Mouse (Mus musculus): ENCODE data around the gene Cdk6. TPM values are rescaled to one million over a fixed set of nuclear protein-coding genes. Genes with fewer than 3 reads are reported as not detected.

The Cdk6 gene
- polyA plus RNA-seq, 1 experiment from 2014 or later, result 51.2 TPM

DNA sequence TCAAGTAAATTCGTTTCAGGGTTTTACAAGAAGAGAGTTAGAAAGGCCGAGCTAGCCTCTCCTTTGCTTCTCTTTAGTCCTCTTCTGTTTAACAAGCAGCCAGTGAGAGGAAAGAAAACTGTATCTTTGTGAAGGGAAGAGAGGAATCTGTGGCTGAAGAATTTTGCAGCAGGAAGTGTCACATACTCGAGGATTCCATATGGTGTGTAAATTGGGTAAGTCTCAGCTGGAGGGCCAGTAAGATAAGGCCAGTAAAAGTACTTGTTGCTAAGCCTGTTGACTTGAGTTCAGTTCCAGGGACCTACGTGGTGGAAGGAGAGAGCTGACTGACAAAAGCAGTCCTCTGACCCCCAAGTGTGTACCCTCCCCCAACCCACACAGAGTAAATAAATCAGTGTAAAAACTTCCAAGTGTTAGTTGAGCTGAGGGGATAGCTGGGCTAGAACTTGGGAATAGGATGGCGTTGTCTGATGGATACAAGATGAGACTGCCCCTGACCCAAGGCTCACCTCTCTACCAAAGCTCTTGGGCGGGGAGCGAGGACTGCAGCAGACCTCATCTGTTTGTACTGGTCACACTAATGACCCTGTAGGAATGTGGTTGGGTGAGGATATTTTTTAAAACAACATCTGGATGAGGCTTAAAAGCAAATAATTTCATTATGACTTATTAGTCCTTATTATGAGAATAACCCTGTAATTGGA, 145.4 kb downstream of the Cdk6 start:
- Histone ChIP-seq H3K9ac (ENCODE audit: low read depth, low read length) (no peak overlapping the region), H3K4me1 (replicated peaks; ENCODE audit: control insufficient read depth, insufficient read depth, low read length) (peaks cover 7% of the 10 kb centered on the region; the same call in 1 of the 2 replicates), H3K4me2 (no peak overlapping the region), H3K36me3 (ENCODE audit: control insufficient read depth, insufficient read depth, low read length) (no peaks in the 10 kb centered on the region), H3K4me3 (ENCODE audit: low read depth, low read length) (no peak overlapping the region), H3K27me3 (replicated peaks; ENCODE audit: control insufficient read depth, insufficient read depth, low read length) (no peaks in the 10 kb centered on the region), H3K27ac (ENCODE audit: low read depth, low read length) (no peak overlapping the region), H3K9me3 (ENCODE audit: control insufficient read depth, low read length) (no peaks in the 10 kb centered on the region)
- ATAC-seq (replicated peaks; ENCODE audit: low FRiP score) (no peak), DNase-seq (ENCODE audit: low spot score) (no peak)
- 58% methylated on average over 7 of the region's 7 CpGs for WGBS

DNA sequence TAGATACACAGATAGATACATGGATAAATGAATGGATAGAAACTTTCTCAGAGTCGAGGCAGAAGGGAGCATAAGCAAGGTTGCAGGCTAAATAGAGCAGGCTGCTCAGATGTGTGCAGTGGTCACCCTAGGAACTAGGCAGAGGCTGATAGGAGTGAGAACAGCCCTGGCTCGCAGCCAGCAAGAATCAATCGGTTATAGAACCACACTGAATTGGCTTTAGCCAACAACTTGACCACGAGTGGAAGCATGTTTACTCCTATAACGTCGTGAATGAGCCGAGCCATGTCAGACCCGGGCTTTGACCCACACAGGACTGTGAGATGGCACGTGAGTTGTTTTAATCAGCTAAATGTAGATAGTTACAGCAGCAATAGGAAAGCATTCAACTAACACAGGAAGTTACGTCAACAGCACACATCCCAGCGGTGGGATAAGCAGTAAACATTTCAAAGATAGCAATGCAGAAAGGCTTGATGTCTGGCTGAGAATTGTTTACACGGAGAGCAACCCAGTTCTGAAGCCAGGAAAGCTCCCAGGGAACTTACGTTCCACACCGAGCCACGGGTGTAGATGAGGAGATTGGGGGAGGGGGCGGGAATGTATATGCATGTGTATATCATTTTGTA, 147.0 kb downstream of the Cdk6 start:
- Histone ChIP-seq H3K36me3 (ENCODE audit: control insufficient read depth, insufficient read depth, low read length) (no peaks in the 10 kb centered on the region), H3K4me3 (ENCODE audit: low read depth, low read length) (no peak overlapping the region), H3K27me3 (replicated peaks; ENCODE audit: control insufficient read depth, insufficient read depth, low read length) (no peaks in the 10 kb centered on the region), H3K9ac (ENCODE audit: low read depth, low read length) (no peak overlapping the region), H3K27ac (ENCODE audit: low read depth, low read length) (no peak overlapping the region), H3K4me2 (no peak overlapping the region), H3K9me3 (ENCODE audit: control insufficient read depth, low read length) (no peaks in the 10 kb centered on the region), H3K4me1 (replicated peaks; ENCODE audit: control insufficient read depth, insufficient read depth, low read length) (peaks cover 7% of the 10 kb centered on the region; the same call in 1 of the 2 replicates)
- DNase-seq (ENCODE audit: low spot score) (no peak), ATAC-seq (replicated peaks; ENCODE audit: low FRiP score) (peak; percentile 24; the same call in 1 of the 2 replicates)
- 60% methylated on average over 16 of the region's 16 CpGs for WGBS

DNA sequence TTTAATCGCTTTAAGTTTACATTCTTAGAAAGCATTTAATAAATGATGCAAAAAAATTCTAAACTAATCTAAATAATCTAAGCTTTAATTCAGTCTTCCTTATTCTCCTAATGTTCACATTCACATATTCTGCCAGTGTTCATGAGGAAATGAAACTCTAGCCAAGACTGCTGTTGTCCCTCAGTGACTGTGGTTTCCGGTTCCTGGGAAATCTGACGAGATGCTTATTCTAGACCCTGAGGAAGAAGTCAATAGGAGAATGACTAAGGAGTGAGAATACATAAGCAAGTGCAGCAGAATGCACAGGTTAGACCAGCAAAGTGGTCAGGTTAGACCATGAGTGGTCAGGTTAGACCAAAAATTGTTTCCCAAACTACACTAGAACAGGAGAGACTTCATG, 149.1 kb downstream of the Cdk6 start:
- no peak overlapping the region for H3K9ac ChIP-seq (ENCODE audit: low read depth, low read length)
- no peaks in the 10 kb centered on the region for H3K36me3 ChIP-seq (ENCODE audit: control insufficient read depth, insufficient read depth, low read length)
- H3K4me2 ChIP-seq, result no peak overlapping the region
- DNase-seq (ENCODE audit: low spot score) (no peak), ATAC-seq (replicated peaks; ENCODE audit: low FRiP score) (no peak)
- 85% methylated on average over 3 of the region's 3 CpGs for WGBS
- peaks cover 7% of the 10 kb centered on the region; the same call in 1 of the 2 replicates for H3K4me1 ChIP-seq (replicated peaks; ENCODE audit: control insufficient read depth, insufficient read depth, low read length)
- H3K27me3 ChIP-seq (replicated peaks; ENCODE audit: control insufficient read depth, insufficient read depth, low read length), result no peaks in the 10 kb centered on the region
- no peaks in the 10 kb centered on the region for H3K9me3 ChIP-seq (ENCODE audit: control insufficient read depth, low read length)
- no peak overlapping the region for H3K4me3 ChIP-seq (ENCODE audit: low read depth, low read length)
- H3K27ac ChIP-seq (ENCODE audit: low read depth, low read length), result no peak overlapping the region

DNA sequence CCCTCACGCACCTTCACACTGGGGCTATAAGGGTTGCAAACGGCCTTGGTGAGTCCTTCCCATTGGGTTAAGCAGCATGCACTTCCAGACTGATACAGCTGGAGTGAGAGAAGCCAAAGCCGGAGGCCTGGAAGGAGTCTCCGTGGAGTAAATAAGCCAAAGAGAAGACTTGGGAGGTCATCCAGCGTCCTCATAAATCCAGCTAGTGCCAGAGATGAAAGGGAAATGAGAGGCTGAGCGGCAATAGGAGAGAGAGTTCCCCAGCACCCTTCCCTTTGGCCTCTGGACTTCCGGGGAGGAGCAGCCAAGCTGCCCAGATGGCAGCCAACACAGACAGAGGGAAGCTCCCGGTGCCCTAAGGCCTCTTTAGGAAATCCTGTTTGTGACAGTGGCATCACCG, 149.8 kb downstream of the Cdk6 start:
- Histone ChIP-seq H3K27me3 (replicated peaks; ENCODE audit: control insufficient read depth, insufficient read depth, low read length) (no peaks in the 10 kb centered on the region), H3K36me3 (ENCODE audit: control insufficient read depth, insufficient read depth, low read length) (no peaks in the 10 kb centered on the region), H3K9me3 (ENCODE audit: control insufficient read depth, low read length) (no peaks in the 10 kb centered on the region), H3K27ac (ENCODE audit: low read depth, low read length) (no peak overlapping the region), H3K9ac (ENCODE audit: low read depth, low read length) (no peak overlapping the region), H3K4me2 (no peak overlapping the region), H3K4me1 (replicated peaks; ENCODE audit: control insufficient read depth, insufficient read depth, low read length) (peaks cover 7% of the 10 kb centered on the region; the same call in 1 of the 2 replicates), H3K4me3 (ENCODE audit: low read depth, low read length) (no peak overlapping the region)
- no peak for ATAC-seq (replicated peaks; ENCODE audit: low FRiP score)
- no peak for DNase-seq (ENCODE audit: low spot score)
- WGBS, result 65% methylated on average over 9 of the region's 9 CpGs

DNA sequence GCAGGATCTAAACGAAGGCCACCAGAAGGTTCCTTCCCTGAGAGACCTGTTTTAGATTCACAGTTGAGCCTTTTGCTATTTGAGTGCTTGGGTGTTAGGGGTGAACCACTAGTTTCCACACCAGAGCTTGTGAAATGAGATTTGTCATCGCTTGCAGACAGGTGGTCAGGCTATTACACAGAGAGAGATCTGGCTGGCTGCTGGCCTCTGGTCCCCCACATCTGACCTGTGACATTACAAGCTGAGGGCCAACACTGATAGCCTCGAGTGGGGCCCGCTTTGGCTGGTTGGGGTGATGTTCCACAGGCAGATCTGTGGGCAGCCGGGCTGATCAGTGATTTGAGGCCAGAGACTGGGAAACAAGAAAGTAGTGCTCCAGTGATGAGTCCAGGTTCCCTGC, 150.6 kb downstream of the Cdk6 start:
- no peak for ATAC-seq (replicated peaks; ENCODE audit: low FRiP score)
- Histone ChIP-seq H3K36me3 (ENCODE audit: control insufficient read depth, insufficient read depth, low read length) (no peaks in the 10 kb centered on the region), H3K27me3 (replicated peaks; ENCODE audit: control insufficient read depth, insufficient read depth, low read length) (no peaks in the 10 kb centered on the region), H3K4me1 (replicated peaks; ENCODE audit: control insufficient read depth, insufficient read depth, low read length) (peaks cover 3% of the 10 kb centered on the region), H3K4me3 (ENCODE audit: low read depth, low read length) (no peak overlapping the region), H3K9ac (ENCODE audit: low read depth, low read length) (no peak overlapping the region), H3K27ac (ENCODE audit: low read depth, low read length) (no peak overlapping the region), H3K9me3 (ENCODE audit: control insufficient read depth, low read length) (no peaks in the 10 kb centered on the region), H3K4me2 (no peak overlapping the region)
- 56% methylated on average over 5 of the region's 5 CpGs for WGBS
- DNase-seq (ENCODE audit: low spot score), result no peak

DNA sequence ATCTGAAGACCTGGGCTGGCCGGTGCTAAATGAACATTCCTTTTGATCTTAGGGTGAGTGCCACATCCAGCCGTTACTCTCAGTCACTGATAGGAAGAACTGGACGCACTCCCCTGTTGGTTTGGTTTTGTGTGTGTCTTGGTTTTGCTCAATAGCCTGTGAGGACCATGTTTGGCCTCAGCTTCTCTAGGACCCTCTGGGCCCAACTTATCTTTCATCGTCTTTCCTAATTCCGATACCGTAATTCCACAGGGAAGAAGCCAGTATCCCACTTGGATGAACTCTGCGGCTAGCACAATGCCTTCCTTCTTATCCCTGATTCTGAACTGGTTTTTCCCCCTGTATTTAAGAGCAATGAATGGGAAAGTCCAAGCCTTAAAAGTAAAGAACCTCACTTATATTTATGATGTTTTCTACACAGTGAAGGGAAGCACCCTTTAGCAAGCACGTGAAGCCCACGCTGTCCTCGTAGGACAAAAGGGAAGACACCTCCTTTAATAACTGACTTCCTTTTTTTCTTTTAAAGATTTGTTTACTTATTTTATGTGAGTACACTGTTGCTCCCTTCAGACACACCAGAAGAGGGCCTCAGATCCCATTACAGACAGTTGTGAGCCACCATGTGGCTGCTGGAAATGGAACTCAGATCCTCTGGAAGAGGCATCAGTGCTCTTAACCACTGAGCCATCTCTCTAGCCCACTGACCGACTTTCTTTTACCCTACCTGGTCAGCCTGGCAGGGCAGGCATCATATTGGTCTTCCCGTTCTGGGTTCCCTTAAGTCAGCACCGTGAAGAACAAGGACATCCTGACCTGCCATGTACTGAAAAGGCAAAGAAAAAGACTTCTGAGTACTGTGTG, 151.7 kb downstream of the Cdk6 start:
- H3K36me3 ChIP-seq (ENCODE audit: control insufficient read depth, insufficient read depth, low read length), result no peaks in the 10 kb centered on the region
- DNase-seq (ENCODE audit: low spot score), result no peak
- no peak overlapping the region for H3K9ac ChIP-seq (ENCODE audit: low read depth, low read length)
- 88% methylated on average over 13 of the region's 13 CpGs for WGBS
- H3K9me3 ChIP-seq (ENCODE audit: control insufficient read depth, low read length), result no peaks in the 10 kb centered on the region
- peaks cover 2% of the 10 kb centered on the region for H3K4me1 ChIP-seq (replicated peaks; ENCODE audit: control insufficient read depth, insufficient read depth, low read length)
- ATAC-seq (replicated peaks; ENCODE audit: low FRiP score), result no peak
- H3K4me2 ChIP-seq, result no peak overlapping the region
- H3K4me3 ChIP-seq (ENCODE audit: low read depth, low read length), result no peak overlapping the region
- no peaks in the 10 kb centered on the region for H3K27me3 ChIP-seq (replicated peaks; ENCODE audit: control insufficient read depth, insufficient read depth, low read length)
- no peak overlapping the region for H3K27ac ChIP-seq (ENCODE audit: low read depth, low read length)

DNA sequence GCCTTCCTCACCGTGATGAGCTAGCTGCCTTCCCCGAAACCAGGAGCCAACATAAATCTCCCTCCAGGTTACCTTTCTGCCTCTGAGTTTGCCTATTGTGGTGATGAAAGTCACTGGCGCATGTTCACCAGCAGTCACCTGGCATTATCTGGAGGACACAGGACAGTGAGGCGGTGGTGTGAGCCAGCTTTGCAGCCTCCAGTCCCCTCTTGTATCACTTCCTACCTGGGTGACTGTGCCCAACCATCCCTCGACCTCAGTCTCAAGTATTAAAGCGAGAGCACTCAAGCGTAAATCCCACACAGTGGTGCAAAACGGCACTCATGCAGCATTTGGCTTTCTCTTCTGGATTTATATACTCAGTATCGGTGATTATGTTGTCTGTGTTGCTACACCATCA, 152.7 kb downstream of the Cdk6 start:
- Histone ChIP-seq H3K27me3 (replicated peaks; ENCODE audit: control insufficient read depth, insufficient read depth, low read length) (no peaks in the 10 kb centered on the region), H3K4me1 (replicated peaks; ENCODE audit: control insufficient read depth, insufficient read depth, low read length) (peaks cover 2% of the 10 kb centered on the region; the same call in 1 of the 2 replicates), H3K27ac (ENCODE audit: low read depth, low read length) (no peak overlapping the region), H3K4me3 (ENCODE audit: low read depth, low read length) (no peak overlapping the region), H3K9ac (ENCODE audit: low read depth, low read length) (no peak overlapping the region), H3K36me3 (ENCODE audit: control insufficient read depth, insufficient read depth, low read length) (no peaks in the 10 kb centered on the region), H3K9me3 (ENCODE audit: control insufficient read depth, low read length) (no peaks in the 10 kb centered on the region), H3K4me2 (no peak overlapping the region)
- 88% methylated on average over 9 of the region's 9 CpGs for whole genome bisulfite sequencing
- DNase-seq (ENCODE audit: low spot score) (no peak), ATAC-seq (replicated peaks; ENCODE audit: low FRiP score) (no peak)

DNA sequence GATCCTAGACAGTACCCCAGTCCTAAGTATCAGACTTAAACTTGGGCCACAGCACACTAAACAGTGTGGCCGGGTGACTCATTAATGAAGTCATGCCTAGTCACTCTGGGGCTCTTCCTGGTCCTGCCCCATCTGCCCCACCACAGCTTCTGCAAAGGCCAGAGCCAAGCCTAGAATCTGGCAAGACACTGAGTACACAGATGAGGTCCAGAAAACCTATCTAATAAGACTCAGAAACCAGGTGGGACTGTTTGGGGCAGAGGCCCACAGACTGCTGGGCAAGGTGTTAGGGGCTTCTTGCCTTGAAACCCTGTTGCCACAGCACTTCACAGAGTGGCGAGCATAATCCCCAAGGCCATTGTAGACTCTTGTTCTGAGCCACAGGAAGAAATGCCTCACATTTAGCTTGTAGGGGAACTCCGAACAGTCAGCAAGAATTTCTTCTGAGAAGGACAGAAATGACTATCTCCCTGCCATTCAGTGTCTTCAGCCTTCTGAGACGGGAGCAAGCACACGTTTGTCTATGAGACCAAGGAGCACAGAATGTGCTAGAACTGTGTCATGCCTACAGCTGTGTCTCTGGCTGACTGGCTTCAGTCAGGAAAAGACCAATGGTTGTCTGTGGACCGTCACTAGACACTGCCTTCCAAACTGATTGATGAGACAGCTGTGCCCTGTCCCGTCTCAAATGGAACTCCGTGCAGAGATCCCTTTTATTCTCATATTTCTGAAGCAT, 153.3 kb downstream of the Cdk6 start:
- Histone ChIP-seq H3K4me1 (replicated peaks; ENCODE audit: control insufficient read depth, insufficient read depth, low read length) (peaks cover 2% of the 10 kb centered on the region; the same call in 1 of the 2 replicates), H3K27me3 (replicated peaks; ENCODE audit: control insufficient read depth, insufficient read depth, low read length) (no peaks in the 10 kb centered on the region), H3K4me2 (no peak overlapping the region), H3K9me3 (ENCODE audit: control insufficient read depth, low read length) (no peaks in the 10 kb centered on the region), H3K9ac (ENCODE audit: low read depth, low read length) (no peak overlapping the region), H3K4me3 (ENCODE audit: low read depth, low read length) (no peak overlapping the region), H3K36me3 (ENCODE audit: control insufficient read depth, insufficient read depth, low read length) (no peaks in the 10 kb centered on the region), H3K27ac (ENCODE audit: low read depth, low read length) (no peak overlapping the region)
- DNase-seq (ENCODE audit: low spot score), result no peak
- 73% methylated on average over 8 of the region's 8 CpGs for WGBS
- 0 out of 2 replicates have a peak, but pooled peaks have one; percentile 29 for ATAC-seq (replicated peaks; ENCODE audit: low FRiP score)

Data from liver, embryonic 11.5 days (tissue).